Mouse (Mus musculus) lung, postnatal 14 days (tissue): ENCODE data around the gene Sdcbp2.
A peak's percentile ranks its signal among the peaks of the same experiment; 100 is the strongest.

Experiments used
- DNase-seq: peaks from one replicate; pipeline ENCODE4 v3.0.0; 2021

Sdcbp2 gene

DNA sequence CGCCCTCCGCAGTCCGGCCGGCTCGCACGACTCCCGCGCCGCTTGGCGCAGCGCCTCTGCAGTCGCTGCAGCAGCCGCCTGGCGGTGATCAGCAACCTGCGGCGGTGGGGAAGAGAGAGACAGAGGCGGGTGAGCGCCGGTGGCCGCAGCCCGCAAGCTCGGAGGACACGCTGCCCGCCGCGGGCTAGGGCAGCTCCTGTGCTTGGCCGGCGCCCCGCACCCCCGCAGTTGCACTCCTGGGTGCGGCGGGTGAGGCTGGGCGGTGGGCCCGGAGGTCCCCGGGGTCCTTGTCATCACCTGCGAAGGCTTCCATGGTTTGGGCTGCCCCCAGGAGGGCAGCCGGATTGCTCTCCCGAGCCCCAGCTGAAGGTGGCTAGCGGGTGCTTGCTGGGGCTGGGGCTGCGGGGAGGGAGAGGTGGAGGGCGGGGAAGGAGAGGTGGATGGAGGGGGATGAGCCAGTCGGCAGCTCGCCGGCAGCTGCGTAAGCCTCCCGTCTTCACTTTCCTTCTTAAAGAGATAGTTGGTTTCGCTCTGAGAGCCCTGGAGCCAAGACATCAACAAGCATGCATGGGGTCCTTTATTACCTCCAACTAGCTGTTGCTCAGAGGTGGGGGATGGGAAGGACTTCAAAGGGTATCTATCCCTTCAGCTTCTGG lies 59.9 kb downstream of the Sdcbp2 start, which contains the start of gene Snph:
Snph (minus strand) TSS at position 435 of the 656 bp plus-strand sequence.
- DNase-seq: peak; percentile 65

GRCm38 (mm10) chr2:151632982-151633381 lies 60.6 kb downstream of the Sdcbp2 start:
- no peak for DNase-seq

- DNase-seq: no peak
These were observed 62.5 kb downstream of the Sdcbp2 start for GRCm38 (mm10) chr2:151634903-151635302.

- no peak for DNase-seq
These were observed 63.1 kb downstream of the Sdcbp2 start for GRCm38 (mm10) chr2:151635362-151636014.

DNA sequence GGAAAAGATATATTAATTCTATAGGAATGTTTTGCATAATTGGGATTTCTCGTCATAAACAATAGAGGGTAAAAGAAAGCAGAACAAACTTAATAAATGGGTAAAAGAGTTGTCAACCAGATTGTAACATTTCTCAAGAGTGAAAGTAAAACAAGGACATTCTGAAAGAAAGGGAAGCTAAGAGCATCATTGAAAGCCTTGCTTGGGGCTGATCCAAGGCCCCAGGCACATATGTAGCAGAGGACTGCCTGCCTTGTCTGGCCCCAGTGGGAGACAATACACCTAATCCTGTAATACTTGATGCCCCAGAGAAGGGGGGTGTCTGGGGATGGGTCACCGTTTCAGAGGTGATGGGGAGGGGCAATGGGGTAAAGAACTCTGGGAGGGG lies 63.6 kb downstream of the Sdcbp2 start:
- DNase-seq: no peak
